Mouse (Mus musculus) spleen, postnatal 14 days (tissue): ENCODE measurements around the gene Adcy2.

Experiments used
- DNase-seq, 2 experiments: peaks; one replicate each; pipeline ENCODE4 v3.0.0; 2021 to 2022; ENCODE audit warnings: low spot score in 2 of 2

Adcy2 gene

GRCm38 (mm10) chr13:68826461-68826860 is 172.9 kb downstream of the Adcy2 start:
- DNase-seq: no peak

- DNase-seq: no peak
These were observed 178.3 kb downstream of the Adcy2 start for GRCm38 (mm10) chr13:68820858-68821579.

DNA sequence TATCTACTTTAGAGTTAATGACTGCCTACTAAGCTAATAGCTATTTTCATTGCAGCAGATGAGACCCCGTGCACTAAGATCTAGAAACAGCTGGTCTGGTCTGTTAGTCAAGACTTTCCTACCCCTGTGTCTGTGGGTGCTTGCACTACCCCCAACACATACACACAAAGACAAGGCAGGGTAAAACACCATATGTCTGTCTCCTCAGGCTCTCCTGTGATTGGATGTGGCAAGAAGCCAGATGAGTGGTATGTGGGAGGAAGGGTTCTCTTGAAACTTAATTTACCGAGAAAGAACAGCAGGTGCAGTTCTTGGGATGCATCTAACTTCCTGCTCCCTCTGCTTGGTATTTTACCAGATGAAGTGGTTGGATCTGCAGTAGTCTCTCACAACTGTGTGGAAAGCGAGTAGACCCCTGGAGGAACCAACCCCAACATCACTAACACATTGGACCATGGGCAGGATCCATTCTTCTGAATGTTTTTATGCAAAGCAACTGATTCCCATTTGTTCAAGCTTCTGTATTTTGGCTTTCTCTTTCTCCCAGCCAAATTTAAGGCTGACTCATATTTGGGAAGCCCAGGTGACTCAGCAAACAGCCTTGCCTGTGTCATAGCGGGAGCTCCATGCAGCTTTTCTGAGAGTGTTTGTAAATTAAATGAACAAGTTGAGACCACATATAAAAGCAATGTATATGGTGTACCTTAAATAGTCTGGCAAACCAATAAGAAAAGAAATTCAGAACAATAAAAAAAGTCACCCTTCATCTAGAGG is 183.4 kb downstream of the Adcy2 start:
- DNase-seq: no peak

DNA sequence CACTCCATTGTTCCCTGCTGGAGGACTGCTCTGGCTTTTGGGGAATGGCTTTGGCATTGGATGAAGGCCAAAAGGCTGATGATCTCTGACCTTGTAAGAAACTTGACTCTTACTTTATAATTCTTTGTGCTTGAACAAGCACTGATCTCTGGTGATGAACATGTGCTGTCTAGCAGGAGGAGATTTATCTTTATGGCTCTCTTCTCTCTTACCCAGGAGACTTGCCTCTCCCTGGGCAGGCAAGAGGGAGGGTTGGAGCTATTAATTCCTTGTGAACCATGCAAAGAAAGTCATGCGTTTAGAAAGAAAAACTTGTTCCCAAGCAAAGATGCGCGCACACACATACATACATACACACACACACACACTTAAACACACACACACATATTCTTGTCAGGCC is 188.2 kb downstream of the Adcy2 start:
- DNase-seq: no peak

GRCm38 (mm10) chr13:68799777-68800176 is 199.6 kb downstream of the Adcy2 start:
- no peak for DNase-seq

DNA sequence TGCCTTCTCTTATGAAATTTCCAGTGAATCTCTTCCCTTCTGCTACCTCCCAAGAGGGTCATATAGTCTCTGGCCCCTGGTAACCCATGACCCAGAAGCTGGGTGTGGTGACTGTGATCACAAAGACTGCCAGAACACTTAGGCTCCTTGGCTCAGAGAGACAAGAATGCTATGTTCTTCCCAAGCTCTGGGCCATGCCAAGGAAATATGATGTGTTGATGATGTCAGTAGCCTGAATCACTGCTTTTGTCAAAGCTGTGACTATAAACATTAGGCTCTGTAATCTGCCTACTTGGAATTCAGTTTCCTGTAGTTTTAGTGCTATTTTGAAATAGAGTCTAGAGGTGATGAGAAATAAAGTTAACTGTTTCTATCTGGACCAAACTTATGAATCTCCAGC is 206.1 kb downstream of the Adcy2 start:
- no peak for DNase-seq

GRCm38 (mm10) chr13:68787286-68788061 is 211.9 kb downstream of the Adcy2 start:
- DNase-seq: no peak

- no peak for DNase-seq
These were observed 216.2 kb downstream of the Adcy2 start for GRCm38 (mm10) chr13:68783096-68783495.

DNA sequence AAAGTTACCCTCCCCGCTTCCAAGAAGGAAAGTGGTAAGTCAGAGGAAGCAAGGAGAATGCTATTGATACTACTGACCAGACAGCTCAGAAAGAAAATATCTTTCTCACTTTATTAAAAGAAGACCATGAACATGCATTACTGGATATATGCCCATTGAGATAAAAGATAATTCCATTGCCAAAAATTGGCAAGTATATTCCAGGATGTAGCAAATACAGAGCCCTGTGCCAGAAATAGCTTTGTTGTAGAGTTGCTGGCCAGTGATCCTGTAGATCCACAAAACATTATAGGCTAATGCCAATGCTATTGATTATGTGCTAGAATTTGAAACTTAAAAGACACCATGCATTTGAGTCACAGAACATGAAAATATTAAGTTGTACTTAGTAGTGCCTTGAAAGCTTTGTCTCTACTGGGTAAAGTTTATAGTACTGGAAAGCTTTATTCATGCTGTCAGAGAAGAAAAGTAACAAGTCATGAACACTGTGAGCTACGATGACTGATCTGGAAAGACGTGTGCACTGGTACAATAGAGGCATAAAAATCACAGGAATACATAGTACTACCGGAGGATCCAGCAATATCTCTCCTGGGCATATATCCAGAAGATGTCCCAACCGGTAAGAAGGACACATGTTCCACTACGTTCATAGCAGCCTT is 221.2 kb downstream of the Adcy2 start:
- DNase-seq: no peak

GRCm38 (mm10) chr13:68773599-68774211 is 225.6 kb downstream of the Adcy2 start:
- DNase-seq: no peak

- DNase-seq: no peak
These were observed 230.8 kb downstream of the Adcy2 start for GRCm38 (mm10) chr13:68768588-68768987.

DNA sequence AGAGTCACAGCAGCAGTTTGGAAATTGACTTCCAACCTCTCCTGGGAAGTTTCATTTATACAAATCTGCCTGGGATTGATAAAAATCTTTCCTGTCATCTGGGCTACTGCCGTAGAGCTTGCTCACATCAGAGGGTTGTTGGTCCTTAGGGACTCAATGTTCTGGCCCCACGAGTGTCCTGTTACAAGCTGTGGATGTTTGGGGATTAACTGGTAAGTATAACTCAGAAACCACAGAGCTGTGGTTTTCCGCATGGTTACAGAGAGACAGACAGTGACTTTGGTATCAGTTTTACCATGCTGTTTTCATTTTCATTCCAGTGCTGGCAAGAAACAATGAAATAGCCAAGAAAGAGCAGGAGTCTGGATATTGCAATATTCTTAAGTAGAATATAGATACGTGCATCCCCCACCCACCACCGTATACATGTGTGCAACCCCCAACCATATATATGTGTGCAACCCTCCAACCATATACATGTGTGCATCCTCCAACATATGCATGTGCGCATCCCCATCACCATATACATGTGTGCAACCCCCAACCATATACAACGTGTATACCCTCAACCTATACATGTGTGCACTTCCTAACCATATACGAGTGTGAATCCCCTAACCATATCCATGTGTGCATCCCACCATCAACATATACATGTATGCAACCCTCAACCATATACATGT is 233.3 kb downstream of the Adcy2 start:
- no peak for DNase-seq

GRCm38 (mm10) chr13:68764614-68765013 is 234.7 kb downstream of the Adcy2 start:
- DNase-seq: no peak

GRCm38 (mm10) chr13:68749801-68750200 is 249.5 kb downstream of the Adcy2 start:
- no peak for DNase-seq

GRCm38 (mm10) chr13:68749370-68749769 is 250.0 kb downstream of the Adcy2 start:
- no peak for DNase-seq

GRCm38 (mm10) chr13:68745426-68745825 is 253.9 kb downstream of the Adcy2 start:
- DNase-seq: no peak

- no peak for DNase-seq
These were observed 286.7 kb downstream of the Adcy2 start for GRCm38 (mm10) chr13:68712661-68713060.

GRCm38 (mm10) chr13:68707296-68707747 is 292.0 kb downstream of the Adcy2 start:
- no peak for DNase-seq

DNA sequence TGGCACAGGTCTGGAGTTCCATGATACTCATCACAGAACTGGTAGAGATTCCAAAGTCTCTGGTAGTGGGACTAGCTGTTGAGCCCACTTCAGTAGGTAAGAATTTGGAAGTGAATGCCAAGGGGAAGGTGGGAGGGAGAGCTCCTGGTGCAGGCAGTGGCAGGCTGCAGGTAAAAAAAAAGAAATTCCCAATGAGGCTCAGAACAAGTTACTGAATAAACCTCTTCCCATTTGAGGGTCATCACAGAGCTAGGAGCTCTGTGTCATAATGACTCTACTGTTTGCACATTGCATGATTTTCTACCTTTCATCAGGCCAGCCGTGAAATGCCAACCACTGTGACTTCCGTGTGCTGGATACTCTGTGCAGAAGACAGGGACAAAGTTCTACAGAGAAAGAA is 314.4 kb downstream of the Adcy2 start:
- no peak for DNase-seq

GRCm38 (mm10) chr13:68680429-68680828 is 318.9 kb downstream of the Adcy2 start:
- no peak for DNase-seq

DNA sequence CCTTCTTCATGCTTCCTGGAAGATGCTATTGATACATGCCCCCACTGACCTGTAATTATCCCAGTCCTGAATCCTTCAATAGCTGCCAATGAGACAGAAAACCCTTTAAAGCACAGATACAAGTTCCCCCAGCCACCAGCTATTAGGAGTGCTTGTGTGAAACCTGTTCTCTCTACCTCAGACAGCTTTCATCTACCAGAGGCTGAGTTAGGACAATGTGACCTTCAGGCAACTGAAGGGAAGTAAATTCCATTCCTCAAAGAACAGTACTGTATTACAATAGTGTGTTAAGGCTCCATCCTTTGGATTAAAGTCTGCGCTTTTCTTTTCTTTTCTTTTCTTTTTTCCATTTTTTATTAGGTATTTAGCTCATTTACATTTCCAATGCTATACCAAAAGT is 356.6 kb downstream of the Adcy2 start:
- no peak for DNase-seq
